Mouse (Mus musculus) left cerebral cortex, postnatal 36 days (tissue): Measurements from ENCODE around the gene D6Wsu163e. TPM values are rescaled to one million over a fixed set of nuclear protein-coding genes. Genes with fewer than 3 reads are reported as not detected.

ENCODE experiments used
- DNase-seq, 2 experiments: peaks; one replicate each; pipeline ENCODE4 v3.0.0; 2021 to 2022; ENCODE audit warnings: low spot score in 2 of 2, mixed read lengths in 1 of 2
- intact Hi-C: fragments of 180-260 bp; cut with DNase I; formaldehyde crosslinking; loops from one replicate; pipeline ENCODE4 v1.15.1; 2025
- total RNA-seq, 2 experiments: library from RNA; stranded (reverse); gene quantifications; 2 replicates each; pipeline ENCODE4 v1.2.3; 2021

D6Wsu163e gene
- total RNA-seq, 2 experiments from 2014 or later = 43.0 to 44.0 TPM

- intact Hi-C loops = no loop called here
- no peak for DNase-seq
Measured at GRCm38 (mm10) chr6:126995494-126995893, 55.7 kb downstream of the D6Wsu163e start.

- intact Hi-C loops = no loop called here
- no peak for DNase-seq
Measured at GRCm38 (mm10) chr6:126996399-126996798, 56.6 kb downstream of the D6Wsu163e start.

GRCm38 (mm10) chr6:127005646-127006045, 65.9 kb downstream of the D6Wsu163e start:
- intact Hi-C loops = no loop called here
- no peak for DNase-seq

DNA sequence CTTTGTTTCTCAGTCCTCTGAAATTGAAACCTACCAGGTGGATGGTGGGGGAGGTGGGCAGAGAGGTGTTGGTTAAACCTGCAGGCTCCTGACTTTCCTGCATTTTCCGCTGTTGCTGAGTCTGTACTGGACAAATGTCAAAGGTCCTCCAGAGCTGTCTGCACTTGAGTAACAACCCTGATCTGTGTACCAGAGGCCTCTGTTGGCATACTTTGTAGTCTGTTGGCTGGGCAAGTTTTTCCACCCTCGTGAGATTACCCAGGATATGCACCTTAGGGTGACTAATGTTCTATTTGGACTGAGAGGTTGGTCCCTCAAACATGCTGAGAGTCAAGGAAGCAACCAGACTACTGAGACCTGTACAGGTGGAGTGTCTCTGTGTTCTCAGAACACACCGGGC, 66.8 kb downstream of the D6Wsu163e start:
- intact Hi-C loops = no loop called here
- no peak for DNase-seq

GRCm38 (mm10) chr6:127010021-127010420, 70.3 kb downstream of the D6Wsu163e start:
- no peak for DNase-seq
- intact Hi-C loops = no loop called here

- no peak for DNase-seq
- intact Hi-C loops = no loop called here
Measured at GRCm38 (mm10) chr6:127011947-127012535, 72.3 kb downstream of the D6Wsu163e start.

DNA sequence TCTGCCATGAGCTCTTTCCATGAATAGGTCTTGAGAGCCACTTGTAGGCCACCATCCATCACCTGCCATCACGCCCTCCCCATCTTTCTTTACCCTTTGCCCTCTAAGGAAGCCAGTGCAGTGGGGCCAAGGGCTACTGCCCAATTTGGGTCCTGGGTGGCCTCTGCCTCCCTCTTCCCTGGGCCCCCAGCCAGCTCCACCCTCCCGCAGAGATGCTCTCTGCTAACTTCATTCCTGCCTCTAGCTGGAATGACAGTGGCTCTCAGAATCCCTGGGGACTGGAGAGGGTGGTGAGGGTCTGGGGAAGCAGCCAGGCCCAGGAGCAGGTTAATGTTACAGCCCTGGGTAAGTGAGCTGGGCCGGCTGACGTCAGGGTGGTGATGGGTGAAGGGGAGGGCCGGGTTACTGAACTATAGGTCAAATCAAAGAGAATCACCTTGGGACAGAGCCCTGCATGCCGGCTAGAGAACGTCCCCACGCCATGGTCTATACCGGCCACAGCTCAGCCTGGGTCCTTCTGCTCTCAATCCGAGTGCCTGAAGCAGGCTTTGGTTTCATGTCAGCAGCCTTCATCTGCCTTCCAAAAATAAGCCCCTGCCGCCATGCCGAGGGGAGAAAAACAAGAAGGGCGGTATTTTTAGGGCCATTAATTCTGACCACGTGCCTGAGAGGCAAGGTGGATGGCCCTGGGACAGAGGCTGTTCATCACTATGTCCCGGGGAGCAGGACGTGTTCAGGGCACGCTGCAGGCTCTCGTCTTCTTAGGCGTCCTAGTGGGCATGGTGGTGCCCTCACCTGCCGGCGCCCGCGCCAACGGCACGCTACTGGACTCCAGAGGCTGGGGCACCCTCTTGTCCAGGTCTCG, 75.4 kb downstream of the D6Wsu163e start, which contains the start of gene Fgf6:
Gene Fgf6 (plus strand): TSS at position 681 of the 865 bp plus-strand sequence.
- intact Hi-C loops = no loop called here
- no peak for DNase-seq

DNA sequence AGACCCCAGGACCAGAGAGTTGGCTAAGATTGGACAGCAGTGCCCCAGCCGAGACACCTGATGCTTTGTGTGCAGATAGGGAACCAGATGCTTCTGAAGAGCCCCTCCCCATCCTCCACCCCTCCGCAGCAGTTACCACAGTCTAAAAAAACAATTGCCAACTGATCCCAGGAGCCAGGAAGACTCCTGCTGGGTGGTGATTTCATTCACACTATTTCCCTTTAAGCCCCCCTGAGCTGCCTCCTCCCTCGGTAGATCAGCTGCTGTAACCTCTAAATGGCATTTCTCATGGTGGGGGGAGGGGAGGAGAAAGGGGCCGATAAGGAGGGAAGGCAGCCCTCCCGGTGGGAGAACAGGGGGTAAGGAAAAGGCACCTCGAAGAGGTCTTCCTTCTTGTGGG, 79.5 kb downstream of the D6Wsu163e start:
- intact Hi-C loops = no loop called here
- no peak for DNase-seq

DNA sequence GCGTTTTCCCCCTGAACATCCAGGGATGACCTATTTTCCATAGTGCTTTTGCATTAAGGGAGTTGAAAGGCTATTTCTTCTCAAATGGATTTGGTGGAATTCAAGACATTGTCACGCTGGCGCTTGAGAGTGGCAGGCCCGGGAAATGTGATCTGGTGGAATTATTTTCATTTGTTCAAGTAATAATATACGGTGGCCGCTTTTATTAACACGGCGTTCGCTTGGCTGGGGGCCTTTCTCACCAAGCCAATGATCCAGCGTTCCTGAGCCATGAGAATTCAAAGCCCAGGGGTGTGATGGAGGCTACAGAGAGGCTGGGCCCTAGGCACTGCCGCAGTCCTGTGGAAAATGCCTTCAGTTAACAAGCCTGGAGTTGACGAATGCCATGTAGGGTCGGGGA, 80.7 kb downstream of the D6Wsu163e start:
- no peak for DNase-seq
- intact Hi-C loops = no loop called here

DNA sequence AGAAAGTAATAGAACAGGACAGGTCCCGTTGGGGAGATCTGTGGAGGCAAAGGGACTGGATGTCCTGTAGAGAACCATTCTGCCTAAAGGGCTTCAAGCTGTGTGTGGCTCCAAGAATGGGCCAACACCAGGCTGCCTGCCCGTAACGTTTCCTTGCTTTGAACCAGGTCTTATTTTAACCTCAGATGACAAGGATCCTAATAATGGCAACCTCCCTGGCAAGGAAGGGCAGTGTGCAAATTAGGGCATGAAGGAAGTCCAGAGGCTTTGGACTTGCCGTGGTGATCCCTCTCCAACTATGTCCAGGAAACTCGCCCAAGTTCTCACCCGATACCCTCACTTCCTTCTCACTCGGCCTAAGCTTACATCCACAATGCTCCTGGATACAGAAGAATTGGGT, 85.1 kb downstream of the D6Wsu163e start:
- intact Hi-C loops = no loop called here
- DNase-seq = no peak

Other genes with a start within 250 kb of the D6Wsu163e start
- gene Kcna6, start 199.3 kb upstream of the D6Wsu163e start, total RNA-seq = 10 to 100 TPM; 61.4 to 72.1 TPM
- gene Ndufa9, start 90.8 kb upstream of the D6Wsu163e start, total RNA-seq = 100 to 1,000 TPM; 135 to 154 TPM
- under 1 TPM; 0.10 to 0.43 TPM for gene Akap3, start 86.9 kb upstream of the D6Wsu163e start, total RNA-seq
- gene Dyrk4, start 18.1 kb upstream of the D6Wsu163e start, total RNA-seq = under 1 TPM; 0.15 to 0.18 TPM
- gene Rad51ap1, start 375 bp upstream of the D6Wsu163e start, total RNA-seq = 1 to 10 TPM; 2.8 to 2.9 TPM
- not detected for gene Fgf6, start 75.6 kb downstream of the D6Wsu163e start, total RNA-seq
- gene Fgf23, start 132.9 kb downstream of the D6Wsu163e start, total RNA-seq = 1 to 10 TPM in 1 of 2 experiments, under 1 TPM in 1; 0.39 to 1.1 TPM
- 10 to 100 TPM; 24.1 to 25.0 TPM for gene Tigar, start 169.6 kb downstream of the D6Wsu163e start, total RNA-seq
- gene Ccnd2, start 212.2 kb downstream of the D6Wsu163e start, total RNA-seq = 10 to 100 TPM; 86.5 to 89.5 TPM